Mouse (Mus musculus): ENCODE results near the gene Tmem8b. TPM values are rescaled to one million over a fixed set of nuclear protein-coding genes. Genes with fewer than 3 reads are reported as not detected.
A peak's percentile ranks its signal among the peaks of the same experiment; 100 is the strongest.

The Tmem8b gene
- polyA plus RNA-seq, 1 experiment from 2014 or later: 13.5 TPM

GRCm38 (mm10) chr4:43696561-43696960 lies 27.8 kb downstream of the Tmem8b start:
- no peaks in the 10 kb centered on the region for H3K27me3 ChIP-seq
- H3K4me3 ChIP-seq: no peak overlapping the region
- no peak overlapping the region for H3K27ac ChIP-seq (replicated peaks)
- no peaks in the 10 kb centered on the region for H3K9me3 ChIP-seq
- no peak overlapping the region for H3K4me2 ChIP-seq
- peaks cover 11% of the 10 kb centered on the region; the same call in 1 of the 2 replicates for H3K36me3 ChIP-seq
- H3K4me1 ChIP-seq (replicated peaks): no peaks in the 10 kb centered on the region
- WGBS: 78% methylated on average over 13 of the region's 13 CpGs
- H3K9ac ChIP-seq: no peak overlapping the region
- no peak; the same call in 1 of the 2 replicates for ATAC-seq (ENCODE audit: low read depth)

GRCm38 (mm10) chr4:43700707-43701106 lies 31.9 kb downstream of the Tmem8b start, which contains the start of gene Olfr70:
TSS of gene Olfr70 (minus strand) at chr4:43700807.
- no peaks in the 10 kb centered on the region for H3K27me3 ChIP-seq
- no peak for ATAC-seq (ENCODE audit: low read depth)
- no peak within 1 kb of the TSS for H3K4me3 ChIP-seq
- H3K4me2 ChIP-seq: no peak within 1 kb of the TSS
- H3K9me3 ChIP-seq: no peaks in the 10 kb centered on the region
- H3K36me3 ChIP-seq: no peaks in the 10 kb centered on the region
- 90% methylated on average over 6 of the region's 6 CpGs for WGBS
- no peak within 1 kb of the TSS for H3K9ac ChIP-seq
- H3K27ac ChIP-seq (replicated peaks): no peak within 1 kb of the TSS
- no peaks in the 10 kb centered on the region for H3K4me1 ChIP-seq (replicated peaks)

- Histone ChIP-seq H3K36me3 (no peaks in the 10 kb centered on the region), H3K9ac (no peak overlapping the region), H3K27me3 (no peaks in the 10 kb centered on the region), H3K4me1 (replicated peaks) (no peaks in the 10 kb centered on the region), H3K4me3 (no peak overlapping the region), H3K9me3 (no peaks in the 10 kb centered on the region), H3K4me2 (no peak overlapping the region), H3K27ac (replicated peaks) (no peak overlapping the region)
- 78% methylated on average over 6 of the region's 6 CpGs for WGBS
- no peak for ATAC-seq (ENCODE audit: low read depth)
Measured at GRCm38 (mm10) chr4:43703439-43703838, 34.7 kb downstream of the Tmem8b start.

- Histone ChIP-seq H3K36me3 (no peaks in the 10 kb centered on the region), H3K4me1 (replicated peaks) (no peaks in the 10 kb centered on the region), H3K9ac (no peak overlapping the region), H3K4me2 (no peak overlapping the region), H3K9me3 (no peaks in the 10 kb centered on the region), H3K27ac (replicated peaks) (no peak overlapping the region), H3K4me3 (no peak overlapping the region), H3K27me3 (no peaks in the 10 kb centered on the region)
- no peak for ATAC-seq (ENCODE audit: low read depth)
- 80% methylated on average over 8 of the region's 8 CpGs for WGBS
Measured at GRCm38 (mm10) chr4:43703851-43704250, 35.1 kb downstream of the Tmem8b start.

GRCm38 (mm10) chr4:43705991-43706390 lies 37.2 kb downstream of the Tmem8b start:
- no peaks in the 10 kb centered on the region for H3K27me3 ChIP-seq
- H3K9ac ChIP-seq: no peak overlapping the region
- 84% methylated on average over 13 of the region's 13 CpGs for WGBS
- no peak overlapping the region for H3K4me3 ChIP-seq
- H3K9me3 ChIP-seq: no peaks in the 10 kb centered on the region
- H3K27ac ChIP-seq (replicated peaks): no peak overlapping the region
- H3K4me2 ChIP-seq: no peak overlapping the region
- H3K4me1 ChIP-seq (replicated peaks): no peaks in the 10 kb centered on the region
- ATAC-seq (ENCODE audit: low read depth): no peak
- no peaks in the 10 kb centered on the region for H3K36me3 ChIP-seq

- Histone ChIP-seq H3K9ac (no peak within 1 kb of the TSS), H3K27ac (replicated peaks) (no peak within 1 kb of the TSS), H3K9me3 (no peaks in the 10 kb centered on the region), H3K27me3 (no peaks in the 10 kb centered on the region), H3K36me3 (no peaks in the 10 kb centered on the region), H3K4me2 (no peak within 1 kb of the TSS), H3K4me1 (replicated peaks) (peaks cover 6% of the 10 kb centered on the region; the same call in 1 of the 2 replicates), H3K4me3 (no peak within 1 kb of the TSS)
- ATAC-seq (ENCODE audit: low read depth): no peak
- WGBS: 80% methylated on average over 6 of the region's 6 CpGs
Measured at GRCm38 (mm10) chr4:43709869-43710268, 41.1 kb downstream of the Tmem8b start, which contains the start of gene Olfr71. TSS of gene Olfr71 (minus strand) at chr4:43710255.

- Histone ChIP-seq H3K4me3 (no peak overlapping the region), H3K4me2 (no peak overlapping the region), H3K9ac (no peak overlapping the region), H3K36me3 (no peaks in the 10 kb centered on the region), H3K27ac (replicated peaks) (no peak overlapping the region), H3K9me3 (no peaks in the 10 kb centered on the region), H3K4me1 (replicated peaks) (peaks cover 6% of the 10 kb centered on the region; the same call in 1 of the 2 replicates), H3K27me3 (no peaks in the 10 kb centered on the region)
- ATAC-seq (ENCODE audit: low read depth): no peak
- WGBS: 0% methylated on average over 2 of the region's 2 CpGs
Measured at GRCm38 (mm10) chr4:43711821-43712220, 43.0 kb downstream of the Tmem8b start.

GRCm38 (mm10) chr4:43713652-43714219 lies 45.0 kb downstream of the Tmem8b start:
- H3K27me3 ChIP-seq: no peaks in the 10 kb centered on the region
- 46% methylated on average over 7 of the region's 7 CpGs for WGBS

GRCm38 (mm10) chr4:43720491-43721228 lies 51.9 kb downstream of the Tmem8b start:
- Histone ChIP-seq H3K9me3 (no peaks in the 10 kb centered on the region), H3K27me3 (no peaks in the 10 kb centered on the region), H3K36me3 (no peaks in the 10 kb centered on the region), H3K27ac (replicated peaks) (peak overlapping the region; percentile 54; the same call in 1 of the 2 replicates), H3K9ac (no peak overlapping the region), H3K4me2 (no peak overlapping the region), H3K4me3 (no peak overlapping the region), H3K4me1 (replicated peaks) (peaks cover 8% of the 10 kb centered on the region; the same call in 1 of the 2 replicates)
- 35% methylated on average over 14 of the region's 16 CpGs for WGBS
- ATAC-seq (ENCODE audit: low read depth): no peak

More at GRCm38 (mm10) chr4:43713652-43714219, 45.0 kb downstream of the Tmem8b start:
- peaks cover 6% of the 10 kb centered on the region; the same call in 1 of the 2 replicates for H3K4me1 ChIP-seq (replicated peaks)
- H3K4me3 ChIP-seq: no peak overlapping the region
- no peak overlapping the region for H3K27ac ChIP-seq (replicated peaks)
- H3K4me2 ChIP-seq: no peak overlapping the region
- no peaks in the 10 kb centered on the region for H3K9me3 ChIP-seq
- ATAC-seq (ENCODE audit: low read depth): no peak
- H3K9ac ChIP-seq: no peak overlapping the region
- no peaks in the 10 kb centered on the region for H3K36me3 ChIP-seq

GRCm38 (mm10) chr4:43722191-43722590 lies 53.4 kb downstream of the Tmem8b start:
- peaks cover 8% of the 10 kb centered on the region; the same call in 1 of the 2 replicates for H3K4me1 ChIP-seq (replicated peaks)

GRCm38 (mm10) chr4:43724764-43725163 lies 56.0 kb downstream of the Tmem8b start:
- 40% methylated on average over 1 of the region's 1 CpGs for WGBS
- Histone ChIP-seq H3K36me3 (no peaks in the 10 kb centered on the region), H3K9ac (no peak overlapping the region), H3K27ac (replicated peaks) (no peak overlapping the region), H3K9me3 (no peaks in the 10 kb centered on the region), H3K27me3 (no peaks in the 10 kb centered on the region), H3K4me3 (no peak overlapping the region), H3K4me2 (no peak overlapping the region), H3K4me1 (replicated peaks) (peaks cover 13% of the 10 kb centered on the region; the same call in 1 of the 2 replicates)
- ATAC-seq (ENCODE audit: low read depth): no peak

More at GRCm38 (mm10) chr4:43722191-43722590, 53.4 kb downstream of the Tmem8b start:
- no peak overlapping the region for H3K4me3 ChIP-seq
- H3K36me3 ChIP-seq: no peaks in the 10 kb centered on the region
- no peak overlapping the region for H3K27ac ChIP-seq (replicated peaks)
- WGBS: 93% methylated on average over 4 of the region's 4 CpGs
- no peak overlapping the region for H3K9ac ChIP-seq
- H3K27me3 ChIP-seq: no peaks in the 10 kb centered on the region
- no peaks in the 10 kb centered on the region for H3K9me3 ChIP-seq
- no peak for ATAC-seq (ENCODE audit: low read depth)
- H3K4me2 ChIP-seq: no peak overlapping the region

- Histone ChIP-seq H3K9ac (no peak overlapping the region), H3K4me2 (no peak overlapping the region), H3K4me3 (no peak overlapping the region), H3K4me1 (replicated peaks) (peaks cover 8% of the 10 kb centered on the region; the same call in 1 of the 2 replicates), H3K9me3 (no peaks in the 10 kb centered on the region), H3K27me3 (no peaks in the 10 kb centered on the region), H3K27ac (replicated peaks) (no peak overlapping the region), H3K36me3 (no peaks in the 10 kb centered on the region)
- 77% methylated on average over 12 of the region's 12 CpGs for WGBS
- no peak for ATAC-seq (ENCODE audit: low read depth)
Measured at GRCm38 (mm10) chr4:43726228-43726993, 57.6 kb downstream of the Tmem8b start.
